Mouse (Mus musculus) intestine, postnatal 0 days (tissue): ENCODE measurements around the gene Olfr74. TPM values are rescaled to one million over a fixed set of nuclear protein-coding genes. Genes with fewer than 3 reads are reported as not detected.

ENCODE experiments used
- ATAC-seq: fragments of 200-750 bp; cut with Nextera tagmentation; 2 replicates; pipeline ENCODE4 v1.8.0; 2017; ENCODE audit warnings: mild to moderate bottlenecking, moderate TSS enrichment, moderate library complexity
- H3K27ac ChIP-seq: fragments of 300-500 bp; sonication (generic); 2 replicates; pipeline ENCODE4 v1.5.1; 2014; ENCODE audit warnings: mild to moderate bottlenecking, low read depth, low read length, moderate library complexity
- H3K27me3 ChIP-seq: fragments of 300-500 bp; sonication (generic); replicated peaks from 2 replicates; pipeline ENCODE4 v1.6.1; 2014; ENCODE audit warnings: low read length, mixed read lengths; ENCODE audit not compliant: control insufficient read depth, insufficient read depth
- H3K36me3 ChIP-seq: fragments of 300-500 bp; sonication (generic); 2 replicates; pipeline ENCODE4 v1.6.1; 2014; ENCODE audit warnings: mild to moderate bottlenecking, moderate library complexity; ENCODE audit not compliant: control insufficient read depth, insufficient read depth
- H3K4me1 ChIP-seq: fragments of 300-500 bp; sonication (generic); replicated peaks from 2 replicates; pipeline ENCODE4 v1.6.1; 2014; ENCODE audit warnings: antibody characterized with exemption, low read length, mixed read lengths; ENCODE audit not compliant: control insufficient read depth, insufficient read depth
- H3K4me2 ChIP-seq: fragments of 300-500 bp; sonication (generic); replicated peaks from 2 replicates; pipeline ENCODE4 v1.6.1; 2014; ENCODE audit warnings: low read depth, mild to moderate bottlenecking, moderate library complexity
- H3K4me3 ChIP-seq: fragments of 300-500 bp; sonication (generic); 2 replicates; pipeline ENCODE4 v1.5.1; 2014; ENCODE audit warnings: low read depth, low read length
- H3K9ac ChIP-seq: fragments of 300-500 bp; sonication (generic); 2 replicates; pipeline ENCODE4 v1.6.1; 2014; ENCODE audit warnings: mild to moderate bottlenecking, low read depth, low read length
- H3K9me3 ChIP-seq: fragments of 300-500 bp; sonication (generic); 2 replicates; pipeline ENCODE4 v1.6.1; 2016; ENCODE audit warnings: mixed run types; ENCODE audit not compliant: control insufficient read depth
- CTCF ChIP-seq: sonication (generic); IDR thresholded peaks from 2 replicates; pipeline ENCODE4 v1.5.1; 2016; ENCODE audit warnings: low read depth, mild to moderate bottlenecking, control low read depth, antibody characterized with exemption, moderate library complexity
- WGBS: fragments of 180-500 bp; shearing (Covaris S2); extraction: QIAGEN DNeasy Blood & Tissue Kit; methylation state at CpG from one replicate; pipeline ENCODE4 v1.1.7; 2014; 5-methylcytosine and 5-hydroxymethylcytosine counted together
- polyA plus RNA-seq: library from polyadenylated mRNA; unstranded; fragments of >200 nt; fragmentation: Nextera tagmentation; extraction: Ambion mirVana; gene quantifications from 2 replicates; pipeline ENCODE4 v1.2.1, GENCODE M21; 2015

Gene Olfr74
- polyA plus RNA-seq, 1 experiment from 2014 or later, result not detected

DNA sequence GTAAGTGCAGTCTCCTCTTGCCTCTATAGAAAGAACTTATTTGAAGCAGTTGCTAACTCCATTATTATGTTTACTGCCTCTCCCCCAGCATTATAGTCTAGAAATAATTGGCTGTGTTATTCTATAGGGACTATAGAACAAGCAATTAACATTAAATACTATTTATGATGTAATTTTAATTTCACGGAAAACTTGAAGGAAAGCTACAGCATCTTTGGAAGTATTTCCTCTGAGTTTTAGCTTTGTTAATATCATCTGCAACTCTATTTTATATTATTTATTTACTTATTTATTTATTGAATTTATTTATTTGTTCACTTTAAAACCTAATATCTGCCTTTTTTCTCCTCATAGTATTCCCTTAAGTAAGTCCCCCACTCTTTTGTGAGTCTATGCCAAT is 29.4 kb downstream of the Olfr74 start, which contains the start of gene Olfr1155:
Gene Olfr1155, minus strand, starts transcription at position 101 of the 400 bp plus-strand sequence.
- H3K36me3 ChIP-seq, result no peaks in the 10 kb centered on the region
- TF ChIP-seq CTCF, result no peak
- H3K4me2 ChIP-seq, result no peak within 1 kb of the TSS
- H3K9me3 ChIP-seq, result no peaks in the 10 kb centered on the region
- ATAC-seq, result no peak
- 95% methylated on average over 1 of the region's 1 CpGs for WGBS
- no peak within 1 kb of the TSS for H3K4me3 ChIP-seq
- no peaks in the 10 kb centered on the region for H3K27me3 ChIP-seq
- H3K4me1 ChIP-seq, result no peaks in the 10 kb centered on the region
- H3K9ac ChIP-seq, result no peak within 1 kb of the TSS
- no peak within 1 kb of the TSS for H3K27ac ChIP-seq

Other genes with a start within 250 kb of the Olfr74 start
- gene Olfr1138, start 234.7 kb downstream of the Olfr74 start, polyA plus RNA-seq, result not detected in 2 replicates
- not detected in 2 replicates for gene Olfr1140, start 230.9 kb downstream of the Olfr74 start, polyA plus RNA-seq
- not detected in 2 replicates for gene Olfr1141, start 220.7 kb downstream of the Olfr74 start, polyA plus RNA-seq
- not detected in 2 replicates for gene Olfr152, start 195.2 kb downstream of the Olfr74 start, polyA plus RNA-seq
- not detected in 2 replicates for gene Olfr1143, start 174.1 kb downstream of the Olfr74 start, polyA plus RNA-seq
- not detected in 2 replicates for gene Olfr1145, start 164.8 kb downstream of the Olfr74 start, polyA plus RNA-seq
- gene Olfr1148, start 144.1 kb downstream of the Olfr74 start, polyA plus RNA-seq, result not detected in 2 replicates
- not detected in 2 replicates for gene Olfr1150-ps1, start 130.7 kb downstream of the Olfr74 start, polyA plus RNA-seq
- not detected in 2 replicates for gene Olfr1151, start 118.8 kb downstream of the Olfr74 start, polyA plus RNA-seq
- not detected in 2 replicates for gene Olfr1152, start 108.2 kb downstream of the Olfr74 start, polyA plus RNA-seq
- gene Olfr1153, start 79.7 kb downstream of the Olfr74 start, polyA plus RNA-seq, result not detected in 2 replicates
- gene Olfr1154, start 69.5 kb downstream of the Olfr74 start, polyA plus RNA-seq, result not detected in 2 replicates
- gene Olfr1155, start 29.5 kb downstream of the Olfr74 start, polyA plus RNA-seq, result not detected in 2 replicates
- not detected in 2 replicates for gene Olfr1156, start 21.6 kb downstream of the Olfr74 start, polyA plus RNA-seq
- not detected in 2 replicates for gene Olfr1157, start 6.4 kb downstream of the Olfr74 start, polyA plus RNA-seq
- gene Olfr1158, start 15.4 kb upstream of the Olfr74 start, polyA plus RNA-seq, result not detected in 2 replicates
- gene Olfr1160, start 33.6 kb upstream of the Olfr74 start, polyA plus RNA-seq, result not detected in 2 replicates
- gene Olfr1161, start 48.1 kb upstream of the Olfr74 start, polyA plus RNA-seq, result not detected in 2 replicates
- not detected in 2 replicates for gene Olfr73, start 63.0 kb upstream of the Olfr74 start, polyA plus RNA-seq
- gene Olfr1162, start 76.5 kb upstream of the Olfr74 start, polyA plus RNA-seq, result not detected in 2 replicates
- gene Olfr1163, start 97.2 kb upstream of the Olfr74 start, polyA plus RNA-seq, result not detected in 2 replicates
- not detected in 2 replicates for gene Olfr1164, start 119.3 kb upstream of the Olfr74 start, polyA plus RNA-seq
- gene Olfr1166, start 153.6 kb upstream of the Olfr74 start, polyA plus RNA-seq, result not detected in 2 replicates
- gene Olfr1167, start 180.5 kb upstream of the Olfr74 start, polyA plus RNA-seq, result not detected in 2 replicates
- not detected in 2 replicates for gene Olfr1168, start 207.2 kb upstream of the Olfr74 start, polyA plus RNA-seq